Mouse (Mus musculus) liver, adult 2 months (tissue): ENCODE measurements around the gene Gm5624.
"Not testable (repeated sequence)": the region's sequence is repeated elsewhere in the genome, so short reads cannot be mapped to it uniquely, and the experiment has no call there.

Experiments used
- CTCF ChIP-seq: fragments of 200-500 bp; IDR thresholded peaks from 2 replicates; pipeline ENCODE4 v1.5.1; 2011; ENCODE audit warnings: low read depth, low read length, control low read depth
- POLR2A ChIP-seq: fragments of 200-500 bp; IDR thresholded peaks from 2 replicates; pipeline ENCODE4 v1.6.1; 2011; ENCODE audit warnings: low read length, control low read depth; ENCODE audit not compliant: insufficient read depth; ENCODE audit errors: extremely low read depth

GRCm38 (mm10) chr14:44591765-44592164 lies 36.0 kb downstream of the Gm5624 start:
- not testable (repeated sequence) for TF ChIP-seq CTCF, POLR2A
